Comparison of ENCODE assay signal across 8 mouse cellular contexts in the genomic region with DNA sequence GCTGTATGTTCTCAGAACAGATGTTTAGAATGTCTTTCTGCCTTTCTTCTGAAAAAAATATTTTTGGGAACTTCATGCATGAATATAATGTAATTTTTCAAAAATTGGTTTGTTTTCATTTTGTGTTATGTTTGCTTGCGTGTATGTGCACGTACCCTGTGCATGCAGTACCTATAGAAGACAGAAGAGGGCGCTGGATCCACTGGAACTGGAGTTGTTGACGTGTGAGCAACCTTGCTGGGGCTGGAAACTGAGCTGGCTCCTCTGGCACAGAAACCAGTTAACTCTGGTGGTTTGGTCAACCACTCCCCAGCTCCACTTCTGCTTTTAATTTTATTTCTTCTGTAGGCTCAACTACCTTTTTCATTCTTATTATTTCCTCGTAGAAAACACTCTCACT.
A peak's percentile ranks its signal among the peaks of the same experiment; 100 is the strongest.
DNase-seq lines count a peak whose midpoint lies in the region; ATAC-seq and TF ChIP-seq lines count a peak whose summit lies in the region.

No protein-coding gene starts in this region.

- no peak overlapping the region for H3K4me3 ChIP-seq in limb, embryonic 10.5 days

- peak; percentile 1 for DNase-seq in CD4-positive, CD25-positive, alpha-beta regulatory T cell, adult 2 months (ENCODE audit: low read depth, low spot score)
- peak; percentile 20 to 28 for DNase-seq in layer of hippocampus, postnatal 10 days (ENCODE audit: low spot score in 2 of 2)
- no peak for DNase-seq in layer of hippocampus, adult 8-10 months (ENCODE audit: low spot score in 2 of 2)
- DNase-seq in Patski (ENCODE audit: low read depth, low spot score), result no peak
- peak; percentile 31 for DNase-seq in limb, embryonic 10.5 days (ENCODE audit: low spot score)
- no peak for DNase-seq in layer of hippocampus, adult 11-12 months (ENCODE audit: low spot score)
- no peak for DNase-seq in gastrocnemius, adult 8-10 months (ENCODE audit: low spot score in 2 of 2)

- peak; percentile 67 for TF ChIP-seq CTCF in Patski (IDR thresholded peaks at IDR 0.05)

- in situ Hi-C loops in Patski (cut with MboI; ENCODE audit: low pct_unique_long_range_greater_than_20kb), result no loop called here

- no peak overlapping the region for H3K27ac ChIP-seq in limb, embryonic 10.5 days

- H3K4me1 ChIP-seq in limb, embryonic 10.5 days, result no peaks in the 10 kb centered on the region

- CTCF ChIA-PET in Patski (lab: Charles Lee), result no interaction called here

- POLR2A ChIA-PET in Patski (lab: Charles Lee), result no interaction called here

- no peaks in the 10 kb centered on the region for H3K9me3 ChIP-seq in limb, embryonic 10.5 days (replicated peaks)

- no peak for ATAC-seq in CD4-positive, CD25-positive, alpha-beta regulatory T cell, adult 4 months
- no peak for ATAC-seq in Patski

- no peaks in the 10 kb centered on the region for H3K27me3 ChIP-seq in Patski
- no peaks in the 10 kb centered on the region for H3K27me3 ChIP-seq in limb, embryonic 10.5 days (ENCODE audit: low read depth, poor library complexity, severe bottlenecking)

- no peaks in the 10 kb centered on the region for H3K36me3 ChIP-seq in limb, embryonic 10.5 days

- 61% methylated on average over 5 of the region's 5 CpGs for WGBS in limb, embryonic 10.5 days

Comparison
In these comparisons a context has a peak if more than half of its experiments do, and no peak if none do; other contexts are left out.
1. DNase-seq: peak in CD4-positive, CD25-positive, alpha-beta regulatory T cell, adult 2 months (single experiment), layer of hippocampus, postnatal 10 days (2 of 2) and limb, embryonic 10.5 days (single experiment); none in layer of hippocampus, adult 8-10 months (0 of 2), Patski (single experiment), layer of hippocampus, adult 11-12 months (single experiment) and gastrocnemius, adult 8-10 months (0 of 2).